Mouse (Mus musculus) right cerebral cortex, postnatal 14 days (tissue): ENCODE measurements around the gene Dnah9.
A peak's percentile ranks its signal among the peaks of the same experiment; 100 is the strongest.

Experiments used
- DNase-seq: peaks from one replicate; pipeline ENCODE4 v3.0.0; 2022

Dnah9 gene

DNA sequence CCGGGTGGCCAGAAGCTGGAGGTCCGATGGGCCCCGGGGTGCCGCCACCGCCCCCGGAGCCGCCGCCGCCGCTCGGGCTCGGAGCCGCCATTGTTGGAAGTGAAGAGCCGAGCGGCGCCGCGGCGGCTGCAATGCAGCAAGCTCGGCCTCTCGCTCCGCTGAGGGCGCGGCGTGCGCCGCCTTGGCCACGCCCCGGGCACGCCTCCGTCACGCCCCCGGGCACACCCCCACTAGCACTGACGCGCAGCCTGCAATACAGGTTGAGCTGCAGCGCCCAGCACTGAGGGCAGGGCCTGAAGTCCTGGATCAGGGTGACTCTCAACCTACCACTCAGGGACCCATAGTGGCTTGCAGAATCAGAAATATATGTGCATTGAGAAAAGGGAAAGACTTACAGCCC is 380.2 kb downstream of the Dnah9 start, which contains the start of gene Map2k4:
Gene Map2k4, minus strand, starts transcription at position 144 of the 400 bp plus-strand sequence.
- peak; percentile 90 for DNase-seq

DNA sequence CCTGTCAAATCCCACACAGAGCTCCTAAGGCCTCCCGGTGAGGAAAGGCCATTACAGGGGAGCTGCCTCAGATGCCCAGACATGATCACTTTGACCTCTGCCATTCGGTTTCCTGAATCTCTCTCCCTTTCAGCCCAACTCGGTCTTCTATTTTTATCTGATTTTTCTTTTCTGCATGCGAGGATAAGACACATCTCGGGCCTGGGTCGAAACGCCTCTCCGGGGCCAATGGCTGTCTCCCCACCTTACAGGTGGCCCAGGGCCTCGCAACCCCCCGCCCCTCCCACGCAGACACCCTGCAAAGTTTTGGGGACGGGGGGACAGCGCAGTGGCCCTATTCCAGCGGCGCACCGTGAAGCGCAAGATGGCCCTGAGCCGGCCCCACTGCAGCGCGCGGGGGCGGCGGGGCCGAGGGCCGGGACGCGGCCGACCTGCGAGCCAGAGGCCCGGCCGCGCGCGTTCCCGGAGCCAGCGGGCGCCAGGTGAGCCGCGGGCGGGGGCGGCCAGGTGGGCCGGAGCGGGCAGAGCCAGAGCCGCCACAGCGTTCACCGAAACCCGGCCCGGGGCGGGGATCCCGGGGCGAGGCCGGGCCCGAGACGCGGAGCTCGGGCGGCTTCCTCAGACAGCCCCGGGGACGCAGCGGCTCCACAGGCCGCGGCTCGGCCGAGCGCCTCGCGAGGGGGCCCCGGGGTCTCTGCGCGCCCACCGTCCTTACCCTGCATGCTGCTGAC is 380.8 kb downstream of the Dnah9 start:
- peak; percentile 27 for DNase-seq

DNA sequence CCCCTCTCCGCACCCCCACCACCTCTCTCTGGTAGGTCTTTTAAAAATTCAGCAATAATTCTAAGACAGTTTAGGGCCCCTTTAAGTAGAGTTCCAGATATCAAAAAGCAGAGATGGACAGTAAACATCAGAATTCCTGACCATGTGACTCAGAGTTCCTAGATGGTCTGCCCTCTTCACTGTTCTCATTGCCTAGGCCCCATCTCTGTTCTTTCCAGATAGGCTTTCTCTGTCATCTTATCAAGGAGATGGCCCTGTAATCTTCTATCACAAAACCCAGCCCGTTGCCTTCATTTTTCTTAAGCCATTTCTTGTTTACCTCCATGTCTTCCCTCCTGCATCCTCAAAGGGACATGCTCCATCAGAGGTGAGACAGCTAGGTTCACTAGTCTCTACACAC is 382.2 kb downstream of the Dnah9 start:
- no peak for DNase-seq

DNA sequence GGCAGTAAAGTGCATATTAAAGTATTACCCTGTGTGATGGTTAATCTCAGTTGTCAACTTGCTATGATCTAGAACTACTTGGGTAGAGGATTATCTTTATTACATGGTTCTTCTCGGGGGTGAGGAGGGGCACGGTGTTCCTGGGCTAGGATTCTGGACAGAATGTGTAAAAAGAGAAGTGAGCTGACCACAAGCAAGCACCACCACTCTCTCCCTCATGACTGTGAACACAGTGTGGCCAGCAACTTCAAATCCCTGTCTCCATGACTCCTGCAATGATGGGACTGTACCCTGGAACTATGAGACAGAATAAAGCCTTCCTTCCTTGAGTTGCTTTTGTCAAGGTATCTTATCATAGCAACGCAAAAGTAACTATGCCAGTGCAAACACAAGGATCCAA is 386.8 kb downstream of the Dnah9 start:
- DNase-seq, result no peak
